Mouse (Mus musculus): Measurements from ENCODE around the gene Trappc13. TPM values are rescaled to one million over a fixed set of nuclear protein-coding genes. Genes with fewer than 3 reads are reported as not detected.
A peak's percentile ranks its signal among the peaks of the same experiment; 100 is the strongest.

Trappc13 gene
- polyA plus RNA-seq, 2 experiments = 7.3 to 22.0 TPM

GRCm38 (mm10) chr13:104100416-104100815 lies 77.9 kb downstream of the Trappc13 start:
- Histone ChIP-seq H3K27ac (no peak overlapping the region), H3K9ac (replicated peaks) (no peak overlapping the region), H3K36me3 (replicated peaks; ENCODE audit: control insufficient read depth, insufficient read depth, low read depth) (no peaks in the 10 kb centered on the region), H3K4me3 (ENCODE audit: insufficient read depth in 1 of 2, low read depth in 2 of 2, low read length in 2 of 2) (no peak overlapping the region), H3K9me3 (ENCODE audit: control insufficient read depth, low read length) (no peaks in the 10 kb centered on the region), H3K27me3 (ENCODE audit: control insufficient read depth, insufficient read depth, low read length) (no peaks in the 10 kb centered on the region), H3K4me2 (ENCODE audit: low read depth) (no peak overlapping the region), H3K4me1 (replicated peaks; ENCODE audit: control insufficient read depth in 2 of 2, insufficient read depth in 2 of 2, low read length in 1 of 2) (peaks cover 0 to 3% of the 10 kb centered on the region in 2 experiments; a peak in 1 of 4 replicates)
- WGBS (ENCODE audit: insufficient replicate concordance) = 76% methylated on average over 4 of the region's 4 CpGs
- ATAC-seq (ENCODE audit: insufficient read depth) = no peak
- no peak for DNase-seq (ENCODE audit: low read depth in 3 of 3, low spot score in 3 of 3)
- TF ChIP-seq CTCF (IDR thresholded peaks at IDR 0.05; ENCODE audit: low read depth) = peak; percentile 12; the same call in 1 of the 2 replicates
- TF ChIP-seq EP300 (IDR thresholded peaks at IDR 0.05; ENCODE audit: low read depth) = no peak

- H3K4me3 ChIP-seq (ENCODE audit: insufficient read depth in 1 of 2, low read depth in 2 of 2, low read length in 2 of 2) = no peak overlapping the region
- DNase-seq (ENCODE audit: low read depth in 3 of 3, low spot score in 3 of 3) = no peak
- no peaks in the 10 kb centered on the region for H3K36me3 ChIP-seq (replicated peaks; ENCODE audit: control insufficient read depth, insufficient read depth, low read depth)
- no peaks in the 10 kb centered on the region for H3K9me3 ChIP-seq (ENCODE audit: control insufficient read depth, low read length)
- H3K27ac ChIP-seq = no peak overlapping the region
- TF ChIP-seq EP300 (IDR thresholded peaks at IDR 0.05; ENCODE audit: low read depth) (no peak), CTCF (IDR thresholded peaks at IDR 0.05; ENCODE audit: low read depth) (no peak)
- H3K4me1 ChIP-seq (replicated peaks; ENCODE audit: control insufficient read depth in 2 of 2, insufficient read depth in 2 of 2, low read length in 1 of 2) = peaks cover 0 to 3% of the 10 kb centered on the region in 2 experiments; a peak in 2 of 4 replicates
- no peak overlapping the region for H3K4me2 ChIP-seq (ENCODE audit: low read depth)
- 71% methylated on average over 7 of the region's 7 CpGs for WGBS (ENCODE audit: insufficient replicate concordance)
- H3K27me3 ChIP-seq (ENCODE audit: control insufficient read depth, insufficient read depth, low read length) = no peaks in the 10 kb centered on the region
- H3K9ac ChIP-seq (replicated peaks) = no peak overlapping the region
- ATAC-seq (ENCODE audit: insufficient read depth) = no peak
These were observed 81.1 kb downstream of the Trappc13 start for GRCm38 (mm10) chr13:104097190-104097589.

DNA sequence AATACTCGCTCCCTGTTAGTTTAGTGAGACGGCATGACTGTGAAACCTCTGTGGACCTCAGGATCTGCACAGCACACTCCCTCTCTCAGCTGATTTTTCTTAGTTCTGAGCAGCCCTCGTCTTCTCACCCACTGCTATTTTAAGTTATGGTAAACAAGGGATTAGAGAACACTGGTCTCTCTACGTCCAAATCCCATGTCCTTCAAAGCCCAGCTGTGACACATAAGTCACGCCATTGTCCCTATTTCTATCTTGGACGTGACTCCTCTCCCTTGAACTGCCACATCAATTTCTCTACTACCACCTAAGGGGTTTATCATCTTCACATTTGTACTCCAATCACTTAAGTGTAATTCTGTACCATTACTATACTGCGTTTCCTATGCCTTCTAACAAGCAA lies 82.3 kb downstream of the Trappc13 start:
- no peaks in the 10 kb centered on the region for H3K27me3 ChIP-seq (ENCODE audit: control insufficient read depth, insufficient read depth, low read length)
- TF ChIP-seq CTCF (IDR thresholded peaks at IDR 0.05; ENCODE audit: low read depth) (no peak), EP300 (IDR thresholded peaks at IDR 0.05; ENCODE audit: low read depth) (no peak)
- DNase-seq (ENCODE audit: low read depth in 3 of 3, low spot score in 3 of 3) (no peak), ATAC-seq (ENCODE audit: insufficient read depth) (no peak)
- H3K4me1 ChIP-seq (replicated peaks; ENCODE audit: control insufficient read depth in 2 of 2, insufficient read depth in 2 of 2, low read length in 1 of 2) = no peaks in the 10 kb centered on the region; a peak in 2 of 4 replicates
- no peak overlapping the region for H3K27ac ChIP-seq
- no peak overlapping the region for H3K9ac ChIP-seq (replicated peaks)
- H3K36me3 ChIP-seq (replicated peaks; ENCODE audit: control insufficient read depth, insufficient read depth, low read depth) = no peaks in the 10 kb centered on the region
- no peak overlapping the region for H3K4me2 ChIP-seq (ENCODE audit: low read depth)
- H3K9me3 ChIP-seq (ENCODE audit: control insufficient read depth, low read length) = no peaks in the 10 kb centered on the region
- H3K4me3 ChIP-seq (ENCODE audit: insufficient read depth in 1 of 2, low read depth in 2 of 2, low read length in 2 of 2) = no peak overlapping the region
- WGBS (ENCODE audit: insufficient replicate concordance) = 60% methylated on average over 7 of the region's 7 CpGs

DNA sequence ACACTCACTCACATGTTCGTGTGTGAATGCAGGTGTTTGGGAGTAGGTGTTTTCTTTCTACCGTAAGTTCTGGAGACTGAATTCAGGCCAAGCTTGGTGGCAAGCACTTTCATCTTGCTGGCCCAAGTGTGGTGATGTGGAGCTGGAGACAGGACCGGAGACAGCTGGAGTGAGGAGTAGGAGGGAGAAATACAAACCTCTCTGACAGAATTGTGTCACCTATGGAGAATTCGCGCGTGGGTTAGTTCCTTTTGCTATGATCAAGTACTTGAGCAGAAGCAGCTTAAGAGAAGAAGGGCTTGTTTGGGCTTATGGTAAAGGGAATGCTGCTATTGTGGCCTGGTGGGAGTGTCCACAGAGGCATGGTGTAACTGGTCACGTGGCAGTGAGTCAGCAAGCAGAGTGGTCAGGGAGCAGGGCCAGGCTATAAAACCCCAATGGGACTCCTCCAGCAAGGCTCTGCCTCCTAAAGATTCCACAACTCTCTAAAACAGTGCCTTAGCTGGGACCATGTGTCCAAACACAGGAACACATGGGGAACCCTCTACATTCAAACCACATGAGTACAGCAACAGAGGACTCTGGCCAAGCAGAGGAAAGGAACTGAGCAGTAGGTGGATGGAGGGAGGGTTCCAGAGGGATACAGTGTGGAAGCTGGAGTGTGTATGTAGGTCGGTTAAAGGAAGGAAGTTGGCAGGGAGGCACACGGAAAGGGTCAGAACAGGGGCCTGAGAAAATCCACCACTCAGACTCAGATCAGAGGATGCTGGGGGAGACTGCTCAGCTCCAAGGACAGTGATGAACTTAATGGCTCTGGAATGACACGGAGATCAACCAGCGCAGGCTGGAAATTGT lies 83.5 kb downstream of the Trappc13 start:
- ATAC-seq (ENCODE audit: insufficient read depth) (peak; percentile 59; the same call in 1 of the 2 replicates), DNase-seq (ENCODE audit: low read depth in 3 of 3, low spot score in 3 of 3) (no peak)
- WGBS (ENCODE audit: insufficient replicate concordance) = 64% methylated on average over 11 of the region's 11 CpGs
- no peaks in the 10 kb centered on the region for H3K9me3 ChIP-seq (ENCODE audit: control insufficient read depth, low read length)
- H3K36me3 ChIP-seq (replicated peaks; ENCODE audit: control insufficient read depth, insufficient read depth, low read depth) = no peaks in the 10 kb centered on the region
- H3K4me3 ChIP-seq (ENCODE audit: insufficient read depth in 1 of 2, low read depth in 2 of 2, low read length in 2 of 2) = no peak overlapping the region
- H3K27me3 ChIP-seq (ENCODE audit: control insufficient read depth, insufficient read depth, low read length) = no peaks in the 10 kb centered on the region
- no peak overlapping the region for H3K27ac ChIP-seq
- TF ChIP-seq CTCF (IDR thresholded peaks at IDR 0.05; ENCODE audit: low read depth) = no peak
- TF ChIP-seq EP300 (IDR thresholded peaks at IDR 0.05; ENCODE audit: low read depth) = no peak
- H3K4me1 ChIP-seq (replicated peaks; ENCODE audit: control insufficient read depth in 2 of 2, insufficient read depth in 2 of 2, low read length in 1 of 2) = no peaks in the 10 kb centered on the region; a peak in 2 of 4 replicates
- H3K4me2 ChIP-seq (ENCODE audit: low read depth) = no peak overlapping the region
- no peak overlapping the region for H3K9ac ChIP-seq (replicated peaks)

Other genes starting within 250 kb of the Trappc13 start
- gene Nln, start 68.9 kb downstream of the Trappc13 start, polyA plus RNA-seq (2012; rRNA removed) = 5.2 and 5.3 TPM in 2 replicates
- gene Nln, start 68.9 kb downstream of the Trappc13 start, polyA plus RNA-seq (2014; fragmentation: Nextera tagmentation; extraction: Ambion mirVana) = 10.8 and 13.7 TPM in 2 replicates
- gene Sgtb, start 68.7 kb downstream of the Trappc13 start, polyA plus RNA-seq (2012; rRNA removed) = 0.21 and 0.26 TPM in 2 replicates
- 0.58 TPM in 2 replicates for gene Sgtb, start 68.7 kb downstream of the Trappc13 start, polyA plus RNA-seq (2014; fragmentation: Nextera tagmentation; extraction: Ambion mirVana)
- gene Trim23, start 328 bp upstream of the Trappc13 start, polyA plus RNA-seq (2012; rRNA removed) = 3.2 and 5.1 TPM in 2 replicates
- gene Trim23, start 328 bp upstream of the Trappc13 start, polyA plus RNA-seq (2014; fragmentation: Nextera tagmentation; extraction: Ambion mirVana) = 10.0 and 10.4 TPM in 2 replicates
- gene Cenpk, start 50.1 kb upstream of the Trappc13 start, polyA plus RNA-seq (2012; rRNA removed) = 23.0 and 33.2 TPM in 2 replicates
- 89.3 and 95.0 TPM in 2 replicates for gene Cenpk, start 50.1 kb upstream of the Trappc13 start, polyA plus RNA-seq (2014; fragmentation: Nextera tagmentation; extraction: Ambion mirVana)
- 4.8 and 7.6 TPM in 2 replicates for gene Ppwd1, start 50.4 kb upstream of the Trappc13 start, polyA plus RNA-seq (2012; rRNA removed)
- gene Ppwd1, start 50.4 kb upstream of the Trappc13 start, polyA plus RNA-seq (2014; fragmentation: Nextera tagmentation; extraction: Ambion mirVana) = 8.5 and 8.9 TPM in 2 replicates
- 0.29 and 0.35 TPM in 2 replicates for gene Adamts6, start 109.4 kb upstream of the Trappc13 start, polyA plus RNA-seq (2012; rRNA removed)
- gene Adamts6, start 109.4 kb upstream of the Trappc13 start, polyA plus RNA-seq (2014; fragmentation: Nextera tagmentation; extraction: Ambion mirVana) = 0.08 and 0.11 TPM in 2 replicates